Comparison of ENCODE assay signal across 25 mouse cellular contexts in genomic region chrX:71206595-71206994, GRCm38 (mm10). TPM values are rescaled to one million over a fixed set of nuclear protein-coding genes. Genes with fewer than 3 reads are reported as not detected.
A peak's percentile ranks its signal among the peaks of the same experiment; 100 is the strongest.
DNase-seq lines count a peak whose midpoint lies in the region; ATAC-seq and TF ChIP-seq lines count a peak whose summit lies in the region.
"Had no signal": no experiment of that assay in that cellular context is flagged by ENCODE, and none has a peak within 500 bp of the region (broad histone marks: within the 10 kb centered on the region; RNA-seq: fewer than 3 reads in every experiment).

No protein-coding gene starts in this region.

- no peaks in the 10 kb centered on the region for H3K79me2 ChIP-seq in MEL (ENCODE audit: control insufficient read depth, insufficient read depth, low read length, poor library complexity)

- peak overlapping the region in 1 of 2 experiments; percentile 71; a peak in 2 of 4 replicates for H3K4me3 ChIP-seq in MEL (ENCODE audit: control insufficient read depth in 1 of 2, insufficient read depth in 1 of 2, low read depth in 2 of 2, low read length in 2 of 2)
- H3K4me3 ChIP-seq in hindbrain, embryonic 14.5 days (replicated peaks; ENCODE audit: low read length) = no peak overlapping the region
- H3K4me3 ChIP-seq: embryonic facial prominence, embryonic 15.5 days; erythroblast, embryonic 14.5 days; forebrain, embryonic 10.5 days; gastrocnemius, adult 2 months; heart, adult 2 months; heart, embryonic 15.5 days; hindbrain, embryonic 10.5 days; hindbrain, embryonic 15.5 days had no signal

- TF ChIP-seq RAD21 in MEL (IDR thresholded peaks at IDR 0.05; ENCODE audit: low read depth, low read length) = no peak

- TF ChIP-seq EP300 in MEL (IDR thresholded peaks at IDR 0.05; ENCODE audit: low read depth in 1 of 2, low read length in 2 of 2) = no peak

- 89% methylated on average over 1 of the region's 1 CpGs for WGBS in hindbrain, embryonic 14.5 days

- peak overlapping the region; percentile 36; the same call in 1 of the 2 replicates for H3K9ac ChIP-seq in MEL (ENCODE audit: control insufficient read depth, low read depth, low read length, poor library complexity, severe bottlenecking)
- H3K9ac ChIP-seq in hindbrain, embryonic 14.5 days = no peak overlapping the region
- H3K9ac ChIP-seq: embryonic facial prominence, embryonic 15.5 days; heart, embryonic 15.5 days; hindbrain, embryonic 15.5 days had no signal

- no peaks in the 10 kb centered on the region for H3K27me3 ChIP-seq in MEL (ENCODE audit: control insufficient read depth in 1 of 2, insufficient read depth in 2 of 2, low read length in 2 of 2)
- H3K27me3 ChIP-seq in hindbrain, embryonic 14.5 days (ENCODE audit: control insufficient read depth, insufficient read depth, low read length) = no peaks in the 10 kb centered on the region
- H3K27me3 ChIP-seq: embryonic facial prominence, embryonic 15.5 days; heart, embryonic 15.5 days; hindbrain, embryonic 15.5 days had no signal

- peaks cover 0 to 3% of the 10 kb centered on the region in 2 experiments; a peak in 2 of 4 replicates for H3K4me1 ChIP-seq in MEL (ENCODE audit: control insufficient read depth in 1 of 2, insufficient read depth in 2 of 2, low read length in 2 of 2)
- H3K4me1 ChIP-seq in hindbrain, embryonic 14.5 days (replicated peaks; ENCODE audit: control insufficient read depth, insufficient read depth, low read length) = no peaks in the 10 kb centered on the region
- H3K4me1 ChIP-seq: embryonic facial prominence, embryonic 15.5 days; forebrain, embryonic 10.5 days; heart, embryonic 15.5 days; hindbrain, embryonic 10.5 days; hindbrain, embryonic 15.5 days had no signal

- peak; percentile 60 to 69; a peak in 2 of 4 replicates for ATAC-seq in hematopoietic stem cell, adult 5-6 weeks (replicated peaks in 1 of 2; ENCODE audit: insufficient read depth in 1 of 2, low FRiP score in 2 of 2, low TSS enrichment in 1 of 2, low read depth in 1 of 2, poor library complexity in 2 of 2, severe bottlenecking in 2 of 2)
- peak; percentile 43; the same call in 1 of the 2 replicates for ATAC-seq in megakaryocyte progenitor cell, adult 5-6 weeks (replicated peaks; ENCODE audit: poor library complexity)
- ATAC-seq in hindbrain, embryonic 14.5 days (ENCODE audit: low FRiP score) = no peak
- ATAC-seq: forebrain, embryonic 14.5 days had no signal

- H3K27ac ChIP-seq in MEL (ENCODE audit: control insufficient read depth, low read depth, low read length) = no peak overlapping the region
- H3K27ac ChIP-seq in hindbrain, embryonic 14.5 days = no peak overlapping the region
- H3K27ac ChIP-seq: embryonic facial prominence, embryonic 15.5 days; forebrain, embryonic 10.5 days; gastrocnemius, adult 2 months; heart, adult 2 months; heart, embryonic 15.5 days; hindbrain, embryonic 10.5 days; hindbrain, embryonic 15.5 days had no signal

- DNase-seq in 416B (ENCODE audit: low read depth) (peak; percentile 57), MEL (ENCODE audit: low read depth, low spot score) (peak; percentile 54)
- no peak for DNase-seq in hindbrain, embryonic 14.5 days (ENCODE audit: low spot score)
- no peak for DNase-seq in urinary bladder, postnatal 36 days (ENCODE audit: low spot score in 2 of 2)
- no peak for DNase-seq in kidney, adult 11 months
- no peak for DNase-seq in left cerebral cortex, adult 11 months (ENCODE audit: low spot score)
- DNase-seq: adrenal gland, postnatal 14 days; cerebellum, adult 18-20 months; cerebellum, adult 9-11 months; cerebellum, postnatal 36 days; embryo, embryonic 11 days; gastrocnemius, adult 2 months; heart, adult 2 months; heart, postnatal 14 days had no signal

- no peak for TF ChIP-seq CTCF in MEL (IDR thresholded peaks at IDR 0.05 in 2 of 3, conservative IDR thresholded peaks at IDR 0.05 in 1 of 3; ENCODE audit: control insufficient read depth in 1 of 3, insufficient read depth in 1 of 3, low read depth in 2 of 3, low read length in 3 of 3, poor library complexity in 1 of 3, severe bottlenecking in 1 of 3)

- H3K4me2 ChIP-seq in hindbrain, embryonic 14.5 days (replicated peaks) = no peak overlapping the region
- H3K4me2 ChIP-seq: embryonic facial prominence, embryonic 15.5 days; heart, embryonic 11.5 days; heart, embryonic 15.5 days; hindbrain, embryonic 15.5 days had no signal

- peaks cover 0 to 7% of the 10 kb centered on the region in 2 experiments; a peak in 2 of 4 replicates for H3K36me3 ChIP-seq in MEL (ENCODE audit: control insufficient read depth in 1 of 2, insufficient read depth in 2 of 2, low read length in 2 of 2)
- no peaks in the 10 kb centered on the region for H3K36me3 ChIP-seq in hindbrain, embryonic 14.5 days (replicated peaks; ENCODE audit: control insufficient read depth, insufficient read depth)
- H3K36me3 ChIP-seq: embryonic facial prominence, embryonic 15.5 days; forebrain, embryonic 10.5 days; G1E; heart, embryonic 15.5 days; hindbrain, embryonic 10.5 days; hindbrain, embryonic 15.5 days had no signal

- TF ChIP-seq POLR2A in MEL (IDR thresholded peaks at IDR 0.05; ENCODE audit: control insufficient read depth in 1 of 2, insufficient read depth in 1 of 2, low read depth in 1 of 2, low read length in 2 of 2, poor library complexity in 1 of 2) = no peak

- no peaks in the 10 kb centered on the region for H3K9me3 ChIP-seq in MEL (replicated peaks; ENCODE audit: insufficient read depth, low read length)
- H3K9me3 ChIP-seq in hindbrain, embryonic 14.5 days (ENCODE audit: control insufficient read depth, low read length) = no peaks in the 10 kb centered on the region
- H3K9me3 ChIP-seq: embryonic facial prominence, embryonic 15.5 days; forebrain, embryonic 10.5 days; G1E; heart, embryonic 15.5 days; hindbrain, embryonic 10.5 days; hindbrain, embryonic 15.5 days had no signal

TF ChIP-seq in MEL, 35 proteins besides CTCF, POLR2A, EP300 and RAD21:
- TF ChIP-seq GATA1 (IDR thresholded peaks at IDR 0.05; ENCODE audit: low read depth, low read length) (peak; percentile 37; the same call in 1 of the 2 replicates), TAL1 (IDR thresholded peaks at IDR 0.05; ENCODE audit: low read length) (no peak), HCFC1 (IDR thresholded peaks at IDR 0.05; ENCODE audit: low read depth, low read length) (no peak), ETS1 (IDR thresholded peaks at IDR 0.05; ENCODE audit: low read depth, low read length) (peak; percentile 82)

RNA-seq across cellular contexts. Expression of gene Mtm1, which starts 4.0 kb away (rescaled TPM):
- total RNA-seq in MEL (2012; rRNA removed) = 2.2 and 3.5 TPM in 2 replicates
- 1 to 10 TPM in 1 of 2 experiments, not detected in 1; 4.0 TPM for polyA plus RNA-seq in MEL (2012; ENCODE audit: insufficient read depth in 1 of 2, insufficient read length in 2 of 2, low read depth in 1 of 2, low replicate concordance in 2 of 2, missing spikeins in 1 of 2)
- total RNA-seq in hematopoietic stem cell, adult 5-6 weeks (2017) = 22.4 and 31.2 TPM in 2 replicates
- 27.0 and 31.6 TPM in 2 replicates for total RNA-seq in megakaryocyte progenitor cell, adult 5-6 weeks (2015)
- total RNA-seq in megakaryocyte progenitor cell, adult 5-6 weeks (2017) = 32.1 and 38.2 TPM in 2 replicates
- 5.7 and 5.9 TPM in 2 replicates for polyA plus RNA-seq in hindbrain, embryonic 14.5 days (2014; fragmentation: Nextera tagmentation; extraction: Ambion mirVana)
- polyA plus RNA-seq: erythroblast, embryonic 14.5 days had no signal

Comparison
In these comparisons a context has a peak if more than half of its experiments do, and no peak if none do; other contexts are left out.
1. DNase-seq: peak in 416B (single experiment) and MEL (single experiment); none in hindbrain, embryonic 14.5 days (single experiment), urinary bladder, postnatal 36 days (0 of 2), kidney, adult 11 months (single experiment) and left cerebral cortex, adult 11 months (single experiment).